11 mouse cellular contexts compared by ENCODE assay signal in the genomic region with DNA sequence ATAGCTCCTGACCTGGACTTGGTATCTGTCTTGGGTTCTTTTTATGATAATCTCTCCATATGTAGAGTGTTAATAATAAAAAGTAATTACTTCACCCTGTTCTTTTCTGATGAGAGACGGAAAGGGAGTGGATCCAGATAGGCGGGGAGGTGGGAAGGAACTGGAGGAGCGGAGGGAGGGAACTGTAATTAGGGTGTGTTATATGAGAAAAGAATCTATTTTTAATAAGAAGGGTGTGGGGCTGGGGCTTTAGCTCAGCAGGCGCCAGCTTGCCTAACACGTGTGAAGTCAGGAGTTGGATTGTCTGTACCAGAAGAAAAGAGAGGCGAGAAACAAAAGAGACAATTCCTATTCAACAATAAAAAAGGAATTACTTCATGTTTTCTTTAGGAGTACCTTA. TPM values are rescaled to one million over a fixed set of nuclear protein-coding genes. Genes with fewer than 3 reads are reported as not detected.
A peak's percentile ranks its signal among the peaks of the same experiment; 100 is the strongest.
DNase-seq lines count a peak whose midpoint lies in the region; ATAC-seq and TF ChIP-seq lines count a peak whose summit lies in the region.
"Had no signal": no experiment of that assay in that cellular context is flagged by ENCODE, and none has a peak within 500 bp of the region (broad histone marks: within the 10 kb centered on the region; RNA-seq: fewer than 3 reads in every experiment).

No protein-coding gene starts in this region.

- peaks cover 6% of the 10 kb centered on the region; the same call in 1 of the 2 replicates for H3K36me3 ChIP-seq in lung, postnatal 0 days (ENCODE audit: insufficient read depth, low read length)
- no peaks in the 10 kb centered on the region for H3K36me3 ChIP-seq in stomach, postnatal 0 days (ENCODE audit: control insufficient read depth, insufficient read depth, low read length)

- no peaks in the 10 kb centered on the region for H3K27me3 ChIP-seq in lung, postnatal 0 days (replicated peaks; ENCODE audit: insufficient read depth, low read length)
- H3K27me3 ChIP-seq in stomach, postnatal 0 days (ENCODE audit: control insufficient read depth, insufficient read depth, low read length) = no peaks in the 10 kb centered on the region
- H3K27me3 ChIP-seq: limb, embryonic 13.5 days; Patski had no signal

- H3K4me1 ChIP-seq in lung, postnatal 0 days (ENCODE audit: insufficient read depth, low read depth, low read length) = no peaks in the 10 kb centered on the region
- H3K4me1 ChIP-seq in stomach, postnatal 0 days (replicated peaks; ENCODE audit: control insufficient read depth, insufficient read depth) = no peaks in the 10 kb centered on the region
- H3K4me1 ChIP-seq: limb, embryonic 13.5 days had no signal

- WGBS in lung, postnatal 0 days = 59% methylated on average over 6 of the region's 6 CpGs
- WGBS in stomach, postnatal 0 days = 47% methylated on average over 6 of the region's 6 CpGs

- no peak overlapping the region for H3K4me2 ChIP-seq in lung, postnatal 0 days (replicated peaks; ENCODE audit: low read depth, low read length)
- H3K4me2 ChIP-seq in stomach, postnatal 0 days (replicated peaks; ENCODE audit: low read depth) = no peak overlapping the region
- H3K4me2 ChIP-seq: limb, embryonic 13.5 days had no signal

- peak; percentile 51 for DNase-seq in gastrocnemius, adult 18-20 months (ENCODE audit: low spot score)
- DNase-seq in gastrocnemius, postnatal 4 days (ENCODE audit: low spot score in 2 of 2) = no peak
- DNase-seq in lung, postnatal 0 days (ENCODE audit: low spot score) = peak; percentile 46
- DNase-seq in lung, postnatal 4 days = no peak
- DNase-seq in heart, adult 8-10 months (ENCODE audit: low spot score) = peak; percentile 80
- DNase-seq in stomach, postnatal 0 days (ENCODE audit: low spot score) = no peak
- DNase-seq: adrenal gland, postnatal 10 days had no signal

- ATAC-seq in lung, postnatal 0 days = peak; percentile 45
- ATAC-seq in stomach, postnatal 0 days (ENCODE audit: low FRiP score, low TSS enrichment) = peak; percentile 58; the same call in 1 of the 2 replicates
- no peak for ATAC-seq in erythroblast, adult 5-6 weeks (replicated peaks; ENCODE audit: low FRiP score, poor library complexity, severe bottlenecking)
- ATAC-seq: Patski had no signal

- H3K9ac ChIP-seq in lung, postnatal 0 days (replicated peaks; ENCODE audit: low read depth) = no peak overlapping the region
- H3K9ac ChIP-seq in stomach, postnatal 0 days (ENCODE audit: low read length) = no peak overlapping the region
- H3K9ac ChIP-seq: limb, embryonic 13.5 days had no signal

- TF ChIP-seq CTCF in lung, postnatal 0 days (IDR thresholded peaks at IDR 0.05) = no peak
- TF ChIP-seq CTCF in stomach, postnatal 0 days (IDR thresholded peaks at IDR 0.05; ENCODE audit: low read depth) = no peak

- no peak overlapping the region for H3K4me3 ChIP-seq in lung, postnatal 0 days (ENCODE audit: low read depth, low read length)
- H3K4me3 ChIP-seq in stomach, postnatal 0 days (ENCODE audit: low read depth, low read length) = no peak overlapping the region
- H3K4me3 ChIP-seq: limb, embryonic 13.5 days had no signal

- no peak overlapping the region for H3K27ac ChIP-seq in lung, postnatal 0 days (ENCODE audit: low read length)
- no peak overlapping the region for H3K27ac ChIP-seq in stomach, postnatal 0 days (replicated peaks)
- H3K27ac ChIP-seq: limb, embryonic 13.5 days; macrophage had no signal

- 0 out of 2 replicates have a peak, but pooled peaks have one; percentile 22 for TF ChIP-seq EP300 in lung, postnatal 0 days (IDR thresholded peaks at IDR 0.05)
- TF ChIP-seq EP300 in stomach, postnatal 0 days (optimal IDR thresholded peaks at IDR 0.05) = no peak

- no peaks in the 10 kb centered on the region for H3K9me3 ChIP-seq in lung, postnatal 0 days (ENCODE audit: low read length)
- H3K9me3 ChIP-seq in stomach, postnatal 0 days (ENCODE audit: control insufficient read depth, low read length) = no peaks in the 10 kb centered on the region
- H3K9me3 ChIP-seq: limb, embryonic 13.5 days had no signal

RNA-seq across cellular contexts. Expression of a gene that starts 35.8 kb away (rescaled TPM):
- 10 to 100 TPM; 14.2 to 26.3 TPM for total RNA-seq in gastrocnemius, adult 18-20 months (2021)
- total RNA-seq in gastrocnemius, postnatal 4 days (2021) = 10 to 100 TPM; 52.4 to 59.7 TPM
- polyA plus RNA-seq in lung, postnatal 0 days (2015; fragmentation: Nextera tagmentation; extraction: Ambion mirVana) = 183 and 213 TPM in 2 replicates
- 10 to 100 TPM; 48.4 to 59.3 (median 58.7) TPM for total RNA-seq in heart, adult 8-10 months (2022)
- polyA plus RNA-seq in stomach, postnatal 0 days (2015; fragmentation: Nextera tagmentation; extraction: Ambion mirVana) = 109 and 111 TPM in 2 replicates
- total RNA-seq in erythroblast, adult 5-6 weeks (2015; ENCODE audit: low replicate concordance) = 17.6 and 20.4 TPM in 2 replicates
- total RNA-seq in erythroblast, adult 5-6 weeks (2017; ENCODE audit: low replicate concordance) = 17.0 and 18.7 TPM in 2 replicates

Comparison
In these comparisons a context has a peak if more than half of its experiments do, and no peak if none do; other contexts are left out.
1. DNase-seq: peak in gastrocnemius, adult 18-20 months (single experiment), lung, postnatal 0 days (single experiment) and heart, adult 8-10 months (single experiment); none in gastrocnemius, postnatal 4 days (0 of 2), lung, postnatal 4 days (0 of 2) and stomach, postnatal 0 days (single experiment).